Mouse (Mus musculus) bone marrow, adult 2 months (tissue): Measurements from ENCODE around the gene Rasgrp3. TPM values are rescaled to one million over a fixed set of nuclear protein-coding genes. Genes with fewer than 3 reads are reported as not detected.
"Not testable (repeated sequence)": the region's sequence is repeated elsewhere in the genome, so short reads cannot be mapped to it uniquely, and the experiment has no call there.

ENCODE experiments used
- H3K27ac ChIP-seq: fragments of 200-500 bp; 2 replicates; pipeline ENCODE4 v1.5.1; 2012; ENCODE audit warnings: low read depth, mild to moderate bottlenecking, control low read depth, inconsistent platforms, low read length; ENCODE audit not compliant: control insufficient read depth, poor library complexity, insufficient read depth
- H3K4me1 ChIP-seq: fragments of 200-500 bp; 2 replicates; pipeline ENCODE4 v1.6.1; 2011; ENCODE audit warnings: low read length; ENCODE audit not compliant: control insufficient read depth, insufficient read depth
- H3K4me3 ChIP-seq: fragments of 200-500 bp; replicated peaks from 2 replicates; pipeline ENCODE3; 2011; ENCODE audit warnings: mild to moderate bottlenecking, low read depth, low read length, control low read depth; ENCODE audit not compliant: control insufficient read depth
- CTCF ChIP-seq: fragments of 200-500 bp; IDR thresholded peaks from 2 replicates; pipeline ENCODE4 v1.5.1; 2011; ENCODE audit warnings: low read length, control low read depth; ENCODE audit not compliant: control insufficient read depth, insufficient read depth
- POLR2A ChIP-seq: fragments of 200-500 bp; IDR thresholded peaks from 2 replicates; pipeline ENCODE4 v1.6.1; 2011; ENCODE audit warnings: low read depth, mild to moderate bottlenecking, control low read depth, low read length, borderline replicate concordance; ENCODE audit not compliant: control insufficient read depth
- WGBS: fragments of 180-500 bp; shearing (Covaris S2); methylation state at CpG from one replicate; pipeline ENCODE4 v1.1.7; 2018; 5-methylcytosine and 5-hydroxymethylcytosine counted together
- polyA plus RNA-seq: library from polyadenylated mRNA; stranded (reverse); fragments of >200 nt; gene quantifications from 2 replicates; pipeline ENCODE4 v1.2.4, GENCODE M21; 2011; ENCODE audit warnings: low replicate concordance; ENCODE audit not compliant: missing spikeins, insufficient read depth, insufficient read length

Gene Rasgrp3
- polyA plus RNA-seq, 1 experiment = 4.3 TPM

DNA sequence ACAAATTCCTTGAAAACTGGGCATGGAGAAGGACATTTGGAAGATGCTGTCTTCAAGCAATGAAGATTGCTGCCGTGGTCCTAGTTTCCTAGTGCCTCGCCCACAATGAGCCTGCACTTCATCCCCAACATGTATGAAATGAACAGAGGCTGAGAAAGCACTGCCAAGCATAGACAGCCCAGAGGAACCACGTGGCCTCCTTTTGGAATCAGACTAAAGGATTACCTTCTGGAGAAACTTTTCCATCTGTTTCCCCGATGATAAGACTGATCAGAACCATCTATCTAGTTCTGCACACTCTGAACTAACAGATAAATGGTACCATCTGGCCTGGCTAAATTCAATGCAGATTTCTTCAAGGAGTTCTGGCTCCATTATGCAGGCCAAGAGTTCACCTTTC is 16.6 kb downstream of the Rasgrp3 start:
- no peak overlapping the region for H3K27ac ChIP-seq
- TF ChIP-seq POLR2A (no peak), CTCF (no peak)
- 68% methylated on average over 4 of the region's 4 CpGs for WGBS

DNA sequence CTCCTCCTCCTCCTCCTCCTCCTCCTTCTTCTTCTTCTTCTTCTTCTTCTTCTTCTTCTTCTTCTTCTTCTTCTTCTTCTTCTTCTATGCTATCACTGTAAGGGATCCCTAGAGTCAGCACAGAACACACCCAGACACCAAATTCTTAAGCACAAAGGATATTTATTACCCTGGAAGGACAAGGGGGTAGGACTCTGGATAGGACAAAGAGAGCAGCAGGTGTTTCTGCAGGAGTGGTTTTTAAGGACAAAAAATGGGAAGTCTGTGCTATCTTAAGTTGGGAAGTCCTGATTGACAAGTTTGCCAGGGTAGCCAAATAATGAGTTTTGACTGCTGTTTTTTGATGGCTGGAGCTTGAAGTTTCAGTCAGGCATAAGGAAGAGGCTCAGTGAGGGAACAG is 17.9 kb downstream of the Rasgrp3 start:
- Histone ChIP-seq H3K4me3 (no peak overlapping the region), H3K27ac (no peak overlapping the region), H3K4me1 (no peaks in the 10 kb centered on the region)
- TF ChIP-seq POLR2A (no peak), CTCF (no peak)

More for the DNA sequence above, 16.6 kb downstream of the Rasgrp3 start:
- Histone ChIP-seq H3K4me3 (no peak overlapping the region), H3K4me1 (no peaks in the 10 kb centered on the region)

DNA sequence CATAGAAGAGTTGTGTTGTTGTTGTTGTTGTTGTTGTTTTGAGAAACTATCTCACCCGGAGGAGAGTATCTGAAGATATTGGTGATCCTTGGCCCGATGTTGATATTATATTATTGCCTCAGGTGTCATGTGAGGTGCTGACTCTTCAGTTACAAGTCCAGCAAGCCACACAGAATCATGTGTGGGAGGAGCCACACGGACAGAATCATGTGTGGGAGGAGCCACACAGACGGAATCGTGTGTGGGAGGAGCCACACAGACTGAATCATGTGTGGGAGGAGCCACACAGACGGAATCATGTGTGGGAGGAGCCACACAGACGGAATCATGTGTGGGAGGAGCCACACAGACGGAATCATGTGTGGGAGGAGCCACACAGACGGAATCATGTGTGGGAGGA is 20.4 kb downstream of the Rasgrp3 start:
- H3K27ac ChIP-seq, H3K4me1 ChIP-seq, H3K4me3 ChIP-seq: not testable (repeated sequence)
- 86% methylated on average over 9 of the region's 9 CpGs for WGBS

DNA sequence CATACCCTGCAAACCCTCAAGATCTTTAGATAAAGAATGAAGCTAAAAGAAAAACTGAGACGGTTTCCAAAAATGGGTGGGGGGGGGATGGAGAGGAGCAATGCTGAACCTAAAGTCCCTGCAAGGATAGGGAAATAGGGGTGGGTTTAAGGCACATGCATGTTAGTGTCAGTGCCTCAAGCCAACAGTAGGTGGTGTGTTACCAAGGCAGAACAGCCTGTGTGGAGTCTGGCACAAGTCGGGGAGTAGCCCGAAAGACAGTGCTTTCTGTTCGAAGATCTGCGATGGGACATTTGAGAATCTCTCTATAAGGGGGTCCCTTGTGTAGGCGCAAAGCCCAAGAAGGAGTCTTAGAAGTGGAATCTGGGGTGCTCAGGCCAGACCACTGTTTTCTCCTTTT is 24.9 kb downstream of the Rasgrp3 start:
- 69% methylated on average over 6 of the region's 6 CpGs for WGBS
- H3K27ac ChIP-seq = no peak overlapping the region
- TF ChIP-seq CTCF (peak; percentile 65; the same call in 1 of the 2 replicates), POLR2A (no peak)
- no peak overlapping the region for H3K4me3 ChIP-seq
- H3K4me1 ChIP-seq = peaks cover 10% of the 10 kb centered on the region; the same call in 1 of the 2 replicates

DNA sequence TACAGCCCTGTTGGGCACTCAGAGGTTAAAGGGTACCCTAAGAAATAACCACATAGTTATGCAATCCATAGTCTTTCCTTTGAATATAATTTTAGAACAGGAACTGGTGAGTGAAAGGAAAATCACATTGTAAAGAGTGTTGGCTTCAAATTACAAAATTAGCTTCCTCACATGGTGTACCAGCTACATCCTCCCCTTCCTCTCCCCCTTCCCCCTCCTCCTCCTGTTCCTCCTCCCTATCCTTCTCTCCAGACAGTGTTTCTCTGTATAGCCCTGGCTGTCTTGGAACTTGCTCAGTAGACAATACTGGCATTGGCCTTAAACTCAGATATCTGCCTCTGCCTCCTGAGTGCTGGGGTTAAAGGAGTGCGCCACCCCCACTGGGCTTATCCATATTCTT is 26.1 kb downstream of the Rasgrp3 start:
- Histone ChIP-seq H3K4me3 (no peak overlapping the region), H3K4me1 (peaks cover 10% of the 10 kb centered on the region; the same call in 1 of the 2 replicates), H3K27ac (no peak overlapping the region)
- WGBS = 63% methylated on average over 1 of the region's 1 CpGs
- no peak for TF ChIP-seq POLR2A
- no peak for TF ChIP-seq CTCF

DNA sequence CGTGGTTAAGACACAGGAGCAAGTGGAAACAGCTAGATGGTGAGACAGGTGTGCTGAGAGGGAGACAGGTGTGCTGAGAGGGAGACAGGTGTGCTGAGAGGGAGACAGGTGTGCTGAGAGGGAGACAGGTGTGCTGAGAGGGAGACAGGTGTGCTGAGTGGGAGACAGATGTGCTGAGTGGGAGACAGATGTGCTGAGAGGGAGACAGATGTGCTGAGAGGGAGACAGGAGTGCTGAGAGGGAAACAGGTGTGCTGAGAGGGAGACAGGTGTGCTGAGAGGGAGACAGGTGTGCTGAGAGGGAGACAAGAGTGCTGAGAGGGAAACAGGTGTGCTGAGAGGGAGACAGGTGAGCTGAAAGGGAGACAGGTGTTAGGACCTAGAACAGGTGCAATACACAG is 27.5 kb downstream of the Rasgrp3 start:
- whole genome bisulfite sequencing = 53% methylated on average over 1 of the region's 1 CpGs
- H3K4me1 ChIP-seq, H3K27ac ChIP-seq, H3K4me3 ChIP-seq: not testable (repeated sequence)

DNA sequence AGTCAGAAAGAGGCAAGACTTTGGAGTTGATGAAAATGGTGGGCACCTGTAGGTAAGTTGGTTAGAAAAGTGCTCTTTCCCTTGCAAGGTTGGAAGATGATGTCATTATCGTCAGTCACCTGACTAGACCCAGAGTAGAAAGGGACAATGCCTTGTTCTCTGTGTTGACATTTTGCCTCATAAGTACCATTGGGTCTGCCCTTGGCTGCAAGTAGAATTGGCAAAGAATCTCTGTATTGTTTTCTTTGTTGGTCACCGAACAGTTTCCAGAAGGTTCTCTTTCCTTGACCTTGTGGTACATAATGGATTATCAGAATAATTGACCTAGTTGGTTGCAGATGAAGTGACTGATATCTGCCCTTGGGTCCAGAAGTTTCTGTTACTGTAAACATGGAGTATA is 27.9 kb downstream of the Rasgrp3 start:
- peaks cover 10% of the 10 kb centered on the region; the same call in 1 of the 2 replicates for H3K4me1 ChIP-seq
- 75% methylated on average over 2 of the region's 2 CpGs for WGBS
- no peak overlapping the region for H3K4me3 ChIP-seq
- H3K27ac ChIP-seq = no peak overlapping the region
- TF ChIP-seq CTCF (no peak), POLR2A (no peak)

DNA sequence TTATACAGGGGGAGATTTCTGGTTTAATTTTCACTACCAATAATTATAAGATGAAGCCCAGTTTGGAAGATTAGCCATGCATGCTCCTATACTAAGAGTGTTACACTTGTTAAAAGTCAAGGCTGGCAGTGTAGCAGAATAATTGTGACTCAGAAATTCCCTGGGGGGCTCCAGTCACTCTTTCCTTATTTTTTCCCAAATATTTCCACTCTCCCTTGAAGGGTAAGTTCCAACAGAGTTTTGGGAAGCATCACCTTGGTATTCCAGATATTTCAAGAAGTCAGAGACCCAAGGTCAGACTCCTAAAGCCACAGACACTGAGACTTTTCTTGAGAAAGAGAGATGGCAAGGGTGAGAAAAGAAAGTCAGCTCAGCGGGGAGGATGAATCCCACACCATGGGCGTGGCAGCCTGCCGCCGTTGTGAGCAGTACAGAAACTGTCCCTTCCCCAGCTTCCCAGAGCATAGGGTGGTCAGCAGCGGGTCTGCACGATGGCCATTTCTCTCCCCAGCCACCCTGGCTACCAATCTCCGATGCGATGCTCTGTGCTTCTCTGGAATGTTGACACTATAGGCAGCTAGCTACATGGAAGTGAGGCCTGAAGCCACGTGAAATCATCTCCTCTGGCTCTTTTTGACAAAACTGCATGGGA is 28.8 kb downstream of the Rasgrp3 start:
- TF ChIP-seq POLR2A = no peak
- WGBS = 22% methylated on average over 9 of the region's 9 CpGs
- Histone ChIP-seq H3K27ac (peak overlapping the region; percentile 90), H3K4me1 (peaks cover 10% of the 10 kb centered on the region; the same call in 1 of the 2 replicates), H3K4me3 (peak overlapping the region; percentile 68)

DNA sequence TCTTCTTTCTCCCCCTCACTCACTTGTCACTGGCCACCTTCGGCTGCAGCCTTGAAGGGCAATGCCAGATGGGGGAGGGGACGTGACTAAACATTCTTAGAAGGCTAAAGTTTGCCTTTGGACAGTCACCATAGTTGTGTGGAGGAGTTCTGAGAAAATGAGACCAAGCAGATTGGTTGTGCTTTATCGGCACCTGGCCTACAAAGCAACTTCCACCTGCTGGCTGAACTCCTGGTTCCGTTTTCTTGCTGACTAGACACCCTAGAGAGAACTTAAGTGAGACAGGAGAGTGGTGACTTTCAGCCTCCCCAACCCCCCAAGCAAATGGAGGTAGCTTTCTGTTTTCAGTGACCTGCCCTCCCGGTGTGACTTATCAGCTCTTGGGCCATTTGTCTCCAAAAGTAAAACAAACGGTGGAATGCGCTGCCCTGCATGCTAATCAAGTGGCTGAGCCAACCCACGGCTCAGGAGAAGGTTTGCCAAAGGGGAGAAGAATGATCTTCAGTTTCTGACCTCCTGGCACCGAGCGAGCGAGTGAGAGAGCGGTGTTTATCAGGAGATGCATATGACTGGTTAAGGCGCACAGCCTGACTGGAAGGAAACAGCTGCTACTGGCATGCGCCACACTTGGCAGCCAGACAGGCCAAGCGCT is 29.4 kb downstream of the Rasgrp3 start:
- H3K4me1 ChIP-seq = peaks cover 10% of the 10 kb centered on the region; the same call in 1 of the 2 replicates
- TF ChIP-seq CTCF (no peak), POLR2A (peak; percentile 41; the same call in 1 of the 2 replicates)
- peak overlapping the region; percentile 90 for H3K27ac ChIP-seq
- 2% methylated on average over 15 of the region's 15 CpGs for WGBS
- peak overlapping the region; percentile 68 for H3K4me3 ChIP-seq
